Mouse (Mus musculus) thymus, postnatal 25 days (tissue): Measurements from ENCODE around the gene Ano3.

Experiments used
- DNase-seq: peaks from one replicate; pipeline ENCODE4 v3.0.0; 2022

Ano3 gene

GRCm38 (mm10) chr2:110806302-110807093, 144.2 kb downstream of the Ano3 start:
- DNase-seq = no peak

GRCm38 (mm10) chr2:110795928-110796327, 154.8 kb downstream of the Ano3 start:
- no peak for DNase-seq

GRCm38 (mm10) chr2:110795433-110795832, 155.3 kb downstream of the Ano3 start:
- no peak for DNase-seq

- DNase-seq = no peak
Observed at GRCm38 (mm10) chr2:110787396-110787795, 163.3 kb downstream of the Ano3 start.

GRCm38 (mm10) chr2:110759434-110759833, 191.3 kb downstream of the Ano3 start:
- no peak for DNase-seq

GRCm38 (mm10) chr2:110757556-110757955, 193.2 kb downstream of the Ano3 start:
- no peak for DNase-seq

- DNase-seq = no peak
Observed at GRCm38 (mm10) chr2:110740493-110740892, 210.2 kb downstream of the Ano3 start.

- no peak for DNase-seq
Observed at GRCm38 (mm10) chr2:110739781-110740180, 210.9 kb downstream of the Ano3 start.

GRCm38 (mm10) chr2:110737981-110738380, 212.7 kb downstream of the Ano3 start:
- no peak for DNase-seq

GRCm38 (mm10) chr2:110737236-110737635, 213.5 kb downstream of the Ano3 start:
- no peak for DNase-seq

GRCm38 (mm10) chr2:110726106-110726505, 224.6 kb downstream of the Ano3 start:
- DNase-seq = no peak

GRCm38 (mm10) chr2:110722208-110722607, 228.5 kb downstream of the Ano3 start:
- DNase-seq = no peak

GRCm38 (mm10) chr2:110721290-110721753, 229.4 kb downstream of the Ano3 start, which contains the start of gene Muc15:
Muc15 (plus strand) TSS chr2:110721340.
- no peak for DNase-seq

GRCm38 (mm10) chr2:110719051-110719450, 231.7 kb downstream of the Ano3 start:
- no peak for DNase-seq

- no peak for DNase-seq
Observed at GRCm38 (mm10) chr2:110710055-110710720, 240.5 kb downstream of the Ano3 start.

GRCm38 (mm10) chr2:110709436-110709835, 241.3 kb downstream of the Ano3 start:
- no peak for DNase-seq

- DNase-seq = no peak
Observed at GRCm38 (mm10) chr2:110671071-110671624, 279.6 kb downstream of the Ano3 start.

GRCm38 (mm10) chr2:110663329-110663728, 287.4 kb downstream of the Ano3 start:
- no peak for DNase-seq

- no peak for DNase-seq
Observed at GRCm38 (mm10) chr2:110644846-110645245, 305.9 kb downstream of the Ano3 start.

GRCm38 (mm10) chr2:110644358-110644757, 306.4 kb downstream of the Ano3 start:
- no peak for DNase-seq
